Mouse (Mus musculus) embryonic facial prominence, embryonic 12.5 days (tissue): ENCODE results near the gene Lins1. TPM values are rescaled to one million over a fixed set of nuclear protein-coding genes. Genes with fewer than 3 reads are reported as not detected.

Experiments used
- polyA plus RNA-seq: library from polyadenylated mRNA; unstranded; fragments of >200 nt; fragmentation: Nextera tagmentation; extraction: Ambion mirVana; gene quantifications from 2 replicates; pipeline ENCODE4 v1.2.1, GENCODE M21; 2016

The Lins1 gene
- polyA plus RNA-seq, 1 experiment from 2014 or later, result 27.8 TPM

Other genes with a start within 250 kb of the Lins1 start
- gene Asb7, start 293 bp upstream of the Lins1 start, polyA plus RNA-seq, result 18.7 and 18.8 TPM in 2 replicates
- gene Cers3, start 53.6 kb downstream of the Lins1 start, polyA plus RNA-seq, result 3.2 and 4.0 TPM in 2 replicates
- gene Adamts17, start 149.8 kb downstream of the Lins1 start, polyA plus RNA-seq, result 13.8 and 17.9 TPM in 2 replicates